Mouse (Mus musculus): Measurements from ENCODE around the gene Spdya. TPM values are rescaled to one million over a fixed set of nuclear protein-coding genes. Genes with fewer than 3 reads are reported as not detected.

Spdya gene
- polyA plus RNA-seq (2017; shearing (Covaris generic)), result 1 to 10 TPM in 1 of 2 experiments, under 1 TPM in 1; 0.79 to 1.0 TPM

DNA sequence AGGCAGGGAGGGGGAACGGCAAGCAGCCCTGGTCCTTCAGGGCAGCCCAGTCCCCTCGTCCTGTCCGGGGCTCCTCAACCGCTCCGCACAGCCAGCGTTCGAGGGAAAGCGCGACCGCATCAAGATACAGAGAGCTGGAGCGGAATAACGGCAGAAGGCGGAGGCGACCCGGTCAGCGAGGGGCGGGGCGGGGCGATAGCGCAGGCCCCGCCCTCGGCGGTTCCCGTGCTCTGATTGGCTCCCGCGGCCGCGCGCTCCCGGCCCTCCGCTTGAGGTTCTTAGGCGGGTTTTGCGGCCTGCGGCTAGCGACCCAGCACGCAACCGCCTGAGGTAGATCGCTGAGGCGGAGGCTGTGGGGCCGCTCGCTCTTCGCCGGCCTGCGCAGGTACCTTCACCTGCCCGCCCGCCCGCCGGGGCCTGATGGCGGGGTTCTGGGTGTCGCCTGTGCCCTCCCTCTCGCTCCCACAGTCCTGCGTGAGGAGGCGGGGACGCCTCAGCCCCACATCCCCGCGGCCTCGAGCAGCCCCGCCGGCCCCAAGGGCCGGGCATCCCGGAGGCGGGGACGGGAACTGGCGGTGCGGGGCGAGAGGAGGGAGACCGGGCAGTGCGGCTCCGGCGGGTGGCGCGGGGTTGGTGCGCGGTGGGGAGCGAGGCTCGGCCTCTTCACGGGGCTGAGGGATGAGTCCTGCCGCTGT, at the start of gene Spdya:
Gene Spdya, plus strand, starts transcription at position 305 of the 695 bp plus-strand sequence.

DNA sequence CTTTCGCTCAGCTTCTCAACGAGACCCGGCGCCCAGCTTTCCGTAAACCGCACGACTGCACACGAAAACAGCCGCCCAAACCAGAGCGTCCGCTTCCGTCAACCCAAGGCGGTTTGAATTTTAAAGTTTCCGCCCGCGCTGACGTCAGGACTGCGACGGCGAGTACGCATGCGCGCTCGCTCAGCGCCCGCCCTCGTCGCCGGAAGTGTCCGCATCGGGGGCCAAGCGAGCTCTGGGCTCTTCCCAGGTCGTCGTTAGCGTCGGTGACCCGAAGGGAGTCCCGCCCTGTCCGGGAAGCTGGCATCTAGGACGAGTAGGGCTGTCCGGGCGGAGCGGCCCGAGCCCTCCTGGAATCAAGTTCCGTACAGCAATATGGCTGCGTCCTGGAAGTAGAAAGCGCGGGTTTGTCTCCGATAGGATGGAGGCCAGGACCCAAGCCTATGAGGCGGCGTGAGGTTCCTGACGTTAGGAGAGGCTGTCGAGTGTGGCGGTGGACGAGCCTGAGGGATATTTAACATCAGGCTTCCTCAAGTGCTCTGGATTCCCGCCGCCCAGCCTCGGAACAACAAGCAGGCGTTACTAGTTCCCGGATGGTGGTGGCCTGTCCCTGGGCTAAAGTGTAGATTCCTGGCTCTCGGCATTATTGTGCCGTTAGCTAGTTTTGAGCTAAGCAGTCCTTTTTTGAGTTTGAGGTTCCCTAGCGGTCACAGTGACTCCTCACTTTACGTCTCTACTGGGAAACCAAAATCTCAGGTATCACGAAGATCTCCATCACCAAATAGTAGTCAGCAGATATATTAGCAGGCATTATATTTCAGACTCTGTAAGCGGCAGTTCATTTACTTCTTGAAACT, 24.9 kb upstream of the Spdya start, which contains the start of gene Ndc80:
Gene Ndc80, minus strand, starts transcription at position 147 of the 854 bp plus-strand sequence.

DNA sequence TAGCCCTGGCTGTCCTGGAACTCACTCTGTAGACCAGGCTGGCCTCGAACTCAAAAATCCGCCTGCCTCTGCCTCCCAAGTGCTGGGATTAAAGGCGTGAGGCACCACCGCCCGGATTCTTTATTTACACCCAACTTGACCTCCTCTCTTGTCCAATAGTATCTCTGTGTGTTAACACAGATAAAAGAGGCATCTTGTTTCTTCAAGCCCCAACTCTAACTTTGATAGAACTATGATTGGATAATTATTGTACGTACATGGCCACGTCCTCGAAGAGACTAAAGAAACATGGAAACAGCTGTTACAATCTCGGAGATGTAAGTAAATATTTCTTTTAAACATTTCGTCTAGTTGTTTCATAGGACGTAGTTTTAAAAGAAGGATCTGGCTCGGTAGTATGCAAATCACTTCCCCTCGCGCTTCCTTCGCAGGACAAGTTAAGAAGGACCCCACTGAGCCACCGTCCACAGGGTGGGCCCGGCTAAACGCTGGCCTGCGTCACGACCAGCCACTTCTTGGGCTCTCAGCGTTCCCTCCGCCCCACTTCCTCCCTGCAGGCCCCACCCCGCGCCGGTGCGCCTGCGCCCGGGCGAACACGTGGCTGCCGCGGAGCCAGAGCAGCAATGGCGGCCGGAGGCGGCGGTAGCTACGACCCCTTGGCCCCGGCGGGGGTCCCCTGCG, 63.9 kb downstream of the Spdya start, which contains the start of gene Wdr43:
Gene Wdr43, plus strand, starts transcription at position 258 of the 681 bp plus-strand sequence.

Other genes with a start within 250 kb of the Spdya start
- 1 to 10 TPM in 1 of 2 experiments, not detected in 1; 1.1 TPM for gene Emilin2, start 240.1 kb upstream of the Spdya start, polyA plus RNA-seq (2017; shearing (Covaris generic))
- gene Gm4707, start 92.1 kb upstream of the Spdya start, polyA plus RNA-seq (2017; shearing (Covaris generic)), result 1 to 10 TPM; 3.9 to 6.3 TPM
- 100 to 1,000 TPM; 153 to 171 TPM for gene Smchd1, start 76.7 kb upstream of the Spdya start, polyA plus RNA-seq (2017; shearing (Covaris generic))
- 10 to 100 TPM; 14.2 to 19.2 TPM for gene Ndc80, start 25.2 kb upstream of the Spdya start, polyA plus RNA-seq (2017; shearing (Covaris generic))
- gene Wdr43, start 63.8 kb downstream of the Spdya start, polyA plus RNA-seq (2017; shearing (Covaris generic)), result 100 to 1,000 TPM in 1 of 2 experiments, 10 to 100 TPM in 1; 86.2 to 134 TPM
- under 1 TPM in 1 of 2 experiments, not detected in 1; 0.05 TPM for gene Togaram2, start 121.2 kb downstream of the Spdya start, polyA plus RNA-seq (2017; shearing (Covaris generic))
- not detected for gene Pcare, start 200.8 kb downstream of the Spdya start, polyA plus RNA-seq (2017; shearing (Covaris generic))
- gene Clip4, start 216.4 kb downstream of the Spdya start, polyA plus RNA-seq (2017; shearing (Covaris generic)), result under 1 TPM in 1 of 2 experiments, not detected in 1; 0.28 TPM